Mouse (Mus musculus) lung, embryonic 16.5 days (tissue): ENCODE measurements around the gene Apaf1. TPM values are rescaled to one million over a fixed set of nuclear protein-coding genes. Genes with fewer than 3 reads are reported as not detected.
A peak's percentile ranks its signal among the peaks of the same experiment; 100 is the strongest.

Experiments
- ATAC-seq: fragments of 200-750 bp; cut with Nextera tagmentation; 2 replicates; pipeline ENCODE4 v1.8.0; 2017; ENCODE audit warnings: low read depth, mild to moderate bottlenecking, moderate library complexity
- H3K27ac ChIP-seq: fragments of 300-500 bp; sonication (generic); 2 replicates; pipeline ENCODE4 v1.5.1; 2014; ENCODE audit warnings: mild to moderate bottlenecking, control low read depth, low read length
- H3K27me3 ChIP-seq: fragments of 300-500 bp; sonication (generic); 2 replicates; pipeline ENCODE4 v1.6.1; 2014; ENCODE audit warnings: low read depth, low read length, mixed read lengths; ENCODE audit not compliant: control insufficient read depth, insufficient read depth
- H3K36me3 ChIP-seq: fragments of 300-500 bp; sonication (generic); 2 replicates; pipeline ENCODE4 v1.6.1; 2014; ENCODE audit warnings: low read length; ENCODE audit not compliant: control insufficient read depth, insufficient read depth
- H3K4me1 ChIP-seq: fragments of 300-500 bp; sonication (generic); replicated peaks from 2 replicates; pipeline ENCODE4 v1.6.1; 2014; ENCODE audit warnings: low read length, mixed read lengths; ENCODE audit not compliant: control insufficient read depth, insufficient read depth
- H3K4me2 ChIP-seq: fragments of 300-500 bp; sonication (generic); 2 replicates; pipeline ENCODE4 v1.6.1; 2014; ENCODE audit warnings: low read depth, low read length, control low read depth
- H3K4me3 ChIP-seq: fragments of 300-500 bp; sonication (generic); 2 replicates; pipeline ENCODE4 v1.5.1; 2014; ENCODE audit warnings: mild to moderate bottlenecking, low read length, control low read depth
- H3K9ac ChIP-seq: fragments of 300-500 bp; sonication (generic); 2 replicates; pipeline ENCODE4 v1.6.1; 2014; ENCODE audit warnings: low read length, control low read depth
- H3K9me3 ChIP-seq: fragments of 300-500 bp; sonication (generic); 2 replicates; pipeline ENCODE4 v1.6.1; 2016; ENCODE audit warnings: low read length; ENCODE audit not compliant: control insufficient read depth
- WGBS: fragments of 180-500 bp; shearing (Covaris S2); extraction: QIAGEN DNeasy Blood & Tissue Kit; methylation state at CpG from one replicate; pipeline ENCODE4 v1.1.7; 2014; 5-methylcytosine and 5-hydroxymethylcytosine counted together
- polyA plus RNA-seq: library from polyadenylated mRNA; unstranded; fragments of >200 nt; fragmentation: Nextera tagmentation; extraction: Ambion mirVana; gene quantifications from 2 replicates; pipeline ENCODE4 v1.2.1, GENCODE M21; 2015

Gene Apaf1
- polyA plus RNA-seq, 1 experiment from 2014 or later, result 16.2 TPM

DNA sequence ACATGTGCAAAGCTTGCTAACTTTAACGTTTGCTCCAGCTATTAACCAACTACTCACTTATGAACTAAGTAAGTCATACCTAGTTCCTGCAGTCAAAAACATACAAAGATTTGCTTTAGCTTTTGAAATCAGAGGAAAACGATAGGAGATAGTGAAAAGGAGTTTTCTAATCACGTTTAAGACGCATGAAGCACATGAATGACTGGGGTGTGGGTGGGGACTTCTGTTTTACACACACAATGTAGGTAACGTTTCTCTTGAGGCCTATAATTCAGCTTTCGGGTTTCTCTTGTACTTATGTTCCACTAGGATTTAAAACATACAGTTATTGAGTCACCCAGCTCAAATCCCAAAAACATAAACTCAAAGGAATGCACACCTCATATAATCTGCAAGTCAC, 40.1 kb upstream of the Apaf1 start:
- WGBS, result 25% methylated on average over 6 of the region's 6 CpGs
- H3K27ac ChIP-seq, result no peak overlapping the region
- no peak for ATAC-seq

DNA sequence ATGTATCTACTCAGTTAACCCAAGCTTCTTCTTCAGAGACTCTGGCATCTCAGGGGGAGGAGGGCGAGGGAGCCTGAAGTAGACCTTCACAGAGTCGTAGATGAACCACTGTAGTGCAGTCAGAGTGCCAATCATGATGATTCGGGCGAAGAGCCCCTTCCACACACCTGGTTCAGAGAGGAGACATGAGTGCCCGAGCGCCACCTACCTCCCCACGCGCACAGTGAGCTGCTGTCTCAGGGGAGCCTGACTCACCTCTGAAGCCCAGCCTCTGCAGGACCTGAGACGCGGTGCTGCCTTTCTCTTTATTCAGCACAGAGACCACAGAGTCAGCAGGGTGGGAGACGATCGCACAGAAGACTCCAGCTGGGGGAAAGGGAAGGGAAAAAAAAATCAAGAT, 34.4 kb upstream of the Apaf1 start:
- Histone ChIP-seq H3K4me1 (no peaks in the 10 kb centered on the region), H3K27ac (no peak overlapping the region), H3K27me3 (no peaks in the 10 kb centered on the region), H3K9me3 (no peaks in the 10 kb centered on the region; the same call in 1 of the 2 replicates), H3K9ac (no peak overlapping the region), H3K4me2 (no peak overlapping the region), H3K4me3 (no peak overlapping the region), H3K36me3 (peaks cover 71% of the 10 kb centered on the region)
- ATAC-seq, result no peak
- WGBS, result 92% methylated on average over 12 of the region's 12 CpGs

More for the DNA sequence above, 40.1 kb upstream of the Apaf1 start:
- peak overlapping the region; percentile 98 for H3K4me3 ChIP-seq
- H3K36me3 ChIP-seq, result peaks cover 28% of the 10 kb centered on the region
- peak overlapping the region; percentile 80 for H3K4me2 ChIP-seq
- H3K27me3 ChIP-seq, result no peaks in the 10 kb centered on the region
- peaks cover 9% of the 10 kb centered on the region for H3K4me1 ChIP-seq
- no peaks in the 10 kb centered on the region for H3K9me3 ChIP-seq
- H3K9ac ChIP-seq, result peak overlapping the region; percentile 99

DNA sequence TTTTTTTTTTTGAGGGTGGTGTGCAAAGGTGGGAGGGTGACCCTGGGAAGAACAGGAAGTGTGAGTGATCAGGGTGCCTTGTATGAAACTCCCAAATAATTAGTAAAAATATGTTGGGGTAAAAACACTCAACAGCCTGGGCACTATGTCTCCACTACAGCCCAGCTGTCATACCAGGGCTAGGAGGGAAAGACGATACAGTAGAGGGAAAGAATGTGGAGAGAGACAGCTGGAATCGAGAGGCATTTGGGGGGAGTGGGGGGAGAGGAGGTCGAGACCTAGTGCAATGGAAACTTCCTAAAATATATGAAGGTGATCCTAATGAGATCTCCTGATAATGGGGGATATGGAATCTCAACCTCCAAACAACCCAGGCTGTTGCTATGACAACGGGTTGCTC, 27.3 kb upstream of the Apaf1 start:
- no peaks in the 10 kb centered on the region for H3K27me3 ChIP-seq
- H3K4me3 ChIP-seq, result no peak overlapping the region
- no peaks in the 10 kb centered on the region; the same call in 1 of the 2 replicates for H3K9me3 ChIP-seq
- no peak overlapping the region for H3K9ac ChIP-seq
- no peaks in the 10 kb centered on the region for H3K4me1 ChIP-seq
- peaks cover 21% of the 10 kb centered on the region for H3K36me3 ChIP-seq
- WGBS, result 65% methylated on average over 4 of the region's 4 CpGs
- ATAC-seq, result no peak
- no peak overlapping the region for H3K27ac ChIP-seq
- H3K4me2 ChIP-seq, result no peak overlapping the region

- H3K4me3 ChIP-seq, result no peak overlapping the region
- no peaks in the 10 kb centered on the region for H3K4me1 ChIP-seq
- ATAC-seq, result no peak
- no peaks in the 10 kb centered on the region for H3K27me3 ChIP-seq
- no peak overlapping the region for H3K4me2 ChIP-seq
- no peak overlapping the region for H3K9ac ChIP-seq
- H3K27ac ChIP-seq, result no peak overlapping the region
- no peaks in the 10 kb centered on the region for H3K9me3 ChIP-seq
- peaks cover 14% of the 10 kb centered on the region for H3K36me3 ChIP-seq
- WGBS, result 77% methylated on average over 3 of the region's 3 CpGs
These were observed 23.4 kb upstream of the Apaf1 start for GRCm38 (mm10) chr10:91105981-91106380.

DNA sequence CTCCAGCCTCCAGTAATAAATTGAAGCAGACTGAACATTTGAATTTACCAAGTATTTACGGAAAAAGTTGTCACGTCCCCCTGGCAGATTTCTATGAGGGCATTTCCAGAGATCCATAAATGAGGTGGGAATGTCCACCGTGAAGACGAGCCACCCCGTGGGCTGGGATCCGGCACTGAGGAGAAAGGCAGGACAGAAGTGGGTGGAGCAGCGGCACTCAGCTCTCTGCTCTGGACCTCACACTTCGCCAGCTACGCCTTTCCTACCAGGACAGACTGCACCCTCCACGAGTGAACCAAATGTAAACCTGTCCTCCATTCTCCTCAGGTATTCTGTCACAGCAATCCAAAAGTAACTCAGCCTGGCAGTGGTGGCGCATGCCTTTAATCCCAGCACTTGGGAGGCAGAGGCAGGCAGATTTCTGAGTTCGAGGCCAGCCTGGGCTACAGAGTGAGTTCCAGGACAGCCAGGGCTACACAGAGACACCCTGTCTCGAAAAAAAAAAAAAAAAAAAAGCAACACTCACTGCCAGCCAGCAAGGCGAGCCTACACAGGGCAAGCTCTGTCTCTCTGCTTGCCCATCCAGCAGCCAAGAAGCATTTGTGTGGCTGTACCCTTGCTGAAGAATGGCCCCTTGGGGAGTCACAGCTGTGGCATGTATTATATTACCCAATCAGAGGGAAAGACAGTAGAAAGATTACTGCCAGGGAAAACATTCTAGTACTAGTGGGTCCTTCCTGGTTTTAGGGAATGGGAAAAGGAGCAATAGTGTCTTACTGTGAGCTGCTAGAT, 20.4 kb upstream of the Apaf1 start:
- ATAC-seq, result no peak
- Histone ChIP-seq H3K36me3 (peaks cover 16% of the 10 kb centered on the region), H3K9ac (no peak overlapping the region), H3K4me1 (no peaks in the 10 kb centered on the region), H3K9me3 (no peaks in the 10 kb centered on the region), H3K27me3 (no peaks in the 10 kb centered on the region), H3K4me3 (no peak overlapping the region), H3K27ac (no peak overlapping the region), H3K4me2 (no peak overlapping the region)
- WGBS, result 89% methylated on average over 14 of the region's 14 CpGs

DNA sequence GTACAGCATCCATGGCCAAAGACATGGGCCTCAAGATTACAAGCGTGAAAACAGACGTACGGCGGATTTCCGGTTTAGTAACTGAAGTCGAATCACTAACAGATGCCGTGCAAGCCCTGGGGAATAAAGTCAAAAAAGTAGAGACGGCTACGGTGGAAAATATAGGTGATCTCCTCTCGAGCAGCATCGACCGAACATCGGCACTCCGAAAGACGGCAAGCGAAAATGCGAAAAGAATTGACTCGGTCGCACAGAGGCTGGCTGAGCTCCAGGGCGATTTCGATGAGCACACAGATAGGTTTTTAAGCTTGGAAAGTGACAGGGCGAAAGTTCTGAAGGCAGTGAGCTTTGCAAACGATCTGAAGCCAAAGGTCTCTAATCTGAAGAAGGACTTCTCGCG, 19.4 kb upstream of the Apaf1 start:
- H3K4me1 ChIP-seq, result no peaks in the 10 kb centered on the region
- no peak overlapping the region for H3K4me2 ChIP-seq
- no peaks in the 10 kb centered on the region for H3K27me3 ChIP-seq
- H3K36me3 ChIP-seq, result peaks cover 17% of the 10 kb centered on the region
- H3K27ac ChIP-seq, result no peak overlapping the region
- ATAC-seq, result no peak
- H3K4me3 ChIP-seq, result no peak overlapping the region
- no peak overlapping the region for H3K9ac ChIP-seq
- WGBS, result 95% methylated on average over 25 of the region's 25 CpGs
- no peaks in the 10 kb centered on the region for H3K9me3 ChIP-seq

DNA sequence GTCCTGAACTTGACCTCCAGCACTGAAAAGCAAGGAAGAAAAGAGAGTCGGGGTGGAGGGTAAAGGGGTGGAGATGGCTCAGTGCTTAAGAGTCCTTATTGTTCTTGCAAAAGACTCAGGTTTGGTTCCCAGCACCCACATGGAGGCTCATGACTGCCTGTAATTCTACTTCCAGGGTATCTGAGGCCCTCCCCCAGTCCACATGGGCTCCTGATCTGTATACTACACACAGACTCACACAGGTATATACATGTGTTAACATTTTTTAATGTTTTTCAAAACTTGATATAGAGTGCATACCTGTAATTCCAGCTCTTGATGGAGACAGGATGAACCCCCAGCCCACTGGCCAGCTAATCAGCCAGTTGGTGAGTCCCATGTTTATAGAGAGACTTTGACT, 17.5 kb upstream of the Apaf1 start:
- 86% methylated on average over 1 of the region's 1 CpGs for WGBS
- Histone ChIP-seq H3K36me3 (peaks cover 23% of the 10 kb centered on the region), H3K9ac (no peak overlapping the region), H3K9me3 (no peaks in the 10 kb centered on the region), H3K27me3 (no peaks in the 10 kb centered on the region), H3K4me1 (no peaks in the 10 kb centered on the region), H3K27ac (no peak overlapping the region), H3K4me3 (no peak overlapping the region), H3K4me2 (no peak overlapping the region)
- ATAC-seq, result no peak

DNA sequence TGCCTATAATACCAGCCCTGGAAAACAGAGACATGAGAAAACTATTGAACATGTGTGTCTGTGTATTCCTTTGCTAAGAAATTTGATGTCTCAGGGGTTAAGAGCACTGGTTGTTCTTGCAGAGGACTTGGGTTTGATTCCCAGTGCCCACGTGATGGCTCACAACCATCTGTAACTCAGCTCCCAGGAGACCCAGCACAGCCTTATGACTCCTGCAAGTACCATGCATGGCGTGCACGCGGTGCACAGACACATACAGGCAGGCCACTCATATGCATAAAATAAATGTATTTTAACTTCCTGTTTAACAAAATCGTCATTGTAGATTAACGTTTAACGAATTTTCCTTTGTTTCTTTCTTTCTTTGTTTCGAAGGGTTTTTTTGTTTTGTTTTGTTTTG, 15.5 kb upstream of the Apaf1 start:
- no peaks in the 10 kb centered on the region for H3K4me1 ChIP-seq
- no peaks in the 10 kb centered on the region for H3K9me3 ChIP-seq
- no peak overlapping the region for H3K27ac ChIP-seq
- no peak overlapping the region for H3K9ac ChIP-seq
- WGBS, result 84% methylated on average over 8 of the region's 8 CpGs
- no peaks in the 10 kb centered on the region for H3K27me3 ChIP-seq
- ATAC-seq, result no peak
- H3K36me3 ChIP-seq, result peaks cover 28% of the 10 kb centered on the region
- no peak overlapping the region for H3K4me2 ChIP-seq
- H3K4me3 ChIP-seq, result no peak overlapping the region

DNA sequence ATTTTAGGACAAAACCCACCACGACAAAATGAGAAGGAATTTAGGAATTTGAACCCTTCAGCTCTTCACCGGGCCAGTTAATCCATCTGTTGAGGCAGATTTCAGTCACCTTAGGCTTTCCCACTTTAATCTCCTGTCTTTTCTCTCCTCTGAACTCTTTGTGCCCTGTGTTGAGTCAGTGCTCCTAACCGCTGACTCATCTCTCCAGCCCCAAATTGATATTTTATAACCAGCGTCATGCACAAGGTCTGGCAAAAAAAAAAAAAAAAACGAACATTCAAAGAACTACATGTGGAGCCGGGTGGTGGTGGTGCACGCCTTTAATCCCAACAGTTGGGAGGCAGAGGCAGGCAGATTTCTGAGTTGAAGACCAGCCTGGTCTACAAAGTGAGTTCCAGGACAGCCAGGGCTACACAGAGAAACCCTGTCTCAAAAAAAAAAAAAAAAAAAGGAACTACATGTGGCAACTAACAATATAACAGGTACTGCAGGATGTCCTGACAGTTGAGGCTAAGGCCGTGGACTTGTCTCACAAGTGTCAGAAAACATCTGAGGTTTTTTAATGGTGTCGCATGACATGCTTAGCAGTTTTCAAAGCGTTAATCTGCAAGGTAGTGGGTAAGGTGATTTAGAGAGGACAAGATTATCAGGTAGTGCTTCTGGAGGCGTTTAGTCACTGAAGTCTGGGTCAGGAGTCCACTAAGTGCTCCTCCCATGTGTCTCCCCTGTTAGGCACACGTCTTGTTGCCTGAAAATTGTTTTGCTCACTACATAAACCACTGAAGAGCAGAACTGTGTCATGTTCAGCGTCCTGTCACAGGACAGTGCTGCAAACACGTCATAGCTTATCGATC, 11.9 kb upstream of the Apaf1 start:
- no peaks in the 10 kb centered on the region for H3K27me3 ChIP-seq
- ATAC-seq, result no peak
- H3K4me1 ChIP-seq, result no peaks in the 10 kb centered on the region
- H3K9me3 ChIP-seq, result no peaks in the 10 kb centered on the region
- no peak overlapping the region for H3K27ac ChIP-seq
- H3K4me2 ChIP-seq, result no peak overlapping the region
- WGBS, result 80% methylated on average over 15 of the region's 15 CpGs
- H3K4me3 ChIP-seq, result no peak overlapping the region
- H3K9ac ChIP-seq, result no peak overlapping the region
- H3K36me3 ChIP-seq, result peaks cover 13% of the 10 kb centered on the region
